Mouse (Mus musculus): Measurements from ENCODE around the gene Ptpn6. TPM values are rescaled to one million over a fixed set of nuclear protein-coding genes. Genes with fewer than 3 reads are reported as not detected.

Ptpn6 gene
- polyA plus RNA-seq, 1 experiment from 2014 or later: 13.6 TPM

- no peak overlapping the region for H3K9ac ChIP-seq (ENCODE audit: low read depth, low read length)
Observed at GRCm38 (mm10) chr6:124767536-124767919, 29.0 kb upstream of the Ptpn6 start.

GRCm38 (mm10) chr6:124765951-124766350 lies 27.4 kb upstream of the Ptpn6 start:
- ATAC-seq (replicated peaks; ENCODE audit: low FRiP score, low read depth): no peak

More at GRCm38 (mm10) chr6:124767536-124767919, 29.0 kb upstream of the Ptpn6 start:
- ATAC-seq (replicated peaks; ENCODE audit: low FRiP score, low read depth): no peak
- no peaks in the 10 kb centered on the region for H3K36me3 ChIP-seq (ENCODE audit: insufficient read depth, low read length)
- WGBS: 22% methylated on average over 4 of the region's 4 CpGs
- H3K27me3 ChIP-seq (ENCODE audit: insufficient read depth, low read length): no peaks in the 10 kb centered on the region
- H3K4me2 ChIP-seq (ENCODE audit: low read length): peak overlapping the region; percentile 91; the same call in 1 of the 2 replicates
- TF ChIP-seq CTCF (IDR thresholded peaks at IDR 0.05; ENCODE audit: low read depth): no peak
- no peak for DNase-seq (ENCODE audit: low spot score)
- peaks cover 24% of the 10 kb centered on the region for H3K4me1 ChIP-seq (replicated peaks; ENCODE audit: insufficient read depth, low read length)
- peak overlapping the region; percentile 47; the same call in 1 of the 2 replicates for H3K27ac ChIP-seq
- H3K4me3 ChIP-seq (replicated peaks; ENCODE audit: low read depth, low read length): 0 out of 2 replicates have a peak overlapping the region, but pooled peaks have one; percentile 56
- no peaks in the 10 kb centered on the region for H3K9me3 ChIP-seq (replicated peaks; ENCODE audit: low read length)

DNA sequence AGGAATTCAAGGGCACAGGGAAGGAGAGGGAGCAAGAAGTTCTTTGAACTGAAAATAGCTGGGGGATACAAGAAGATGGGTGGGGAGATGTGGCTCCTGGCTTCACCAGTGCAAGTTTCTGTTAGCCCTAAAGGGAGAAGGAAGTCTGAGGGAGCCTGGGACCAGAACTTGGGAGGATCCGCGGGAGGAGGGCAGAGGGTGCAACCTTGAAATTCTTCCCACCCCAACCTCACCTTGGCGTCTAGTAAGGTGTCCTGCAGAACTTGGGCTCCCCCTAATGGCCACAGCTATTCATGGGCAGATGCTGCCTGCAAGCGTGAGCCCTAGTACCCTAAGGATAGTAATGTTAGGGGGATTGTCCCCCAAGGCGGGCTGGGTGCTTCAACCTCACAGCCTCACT lies 20.7 kb upstream of the Ptpn6 start:
- peak overlapping the region; percentile 99 for H3K9ac ChIP-seq (ENCODE audit: low read depth, low read length)
- DNase-seq (ENCODE audit: low spot score) (peak; percentile 93), ATAC-seq (replicated peaks; ENCODE audit: low FRiP score, low read depth) (peak; percentile 34)
- H3K27me3 ChIP-seq (ENCODE audit: insufficient read depth, low read length): no peaks in the 10 kb centered on the region
- no peak overlapping the region for H3K4me3 ChIP-seq (replicated peaks; ENCODE audit: low read depth, low read length)
- H3K4me1 ChIP-seq (replicated peaks; ENCODE audit: insufficient read depth, low read length): peaks cover 21% of the 10 kb centered on the region
- H3K36me3 ChIP-seq (ENCODE audit: insufficient read depth, low read length): no peaks in the 10 kb centered on the region
- H3K27ac ChIP-seq: peak overlapping the region; percentile 98
- H3K4me2 ChIP-seq (ENCODE audit: low read length): peak overlapping the region; percentile 41; the same call in 1 of the 2 replicates
- H3K9me3 ChIP-seq (replicated peaks; ENCODE audit: low read length): no peaks in the 10 kb centered on the region
- TF ChIP-seq CTCF (IDR thresholded peaks at IDR 0.05; ENCODE audit: low read depth): peak; percentile 97
- WGBS: 4% methylated on average over 5 of the region's 5 CpGs

More at GRCm38 (mm10) chr6:124765951-124766350, 27.4 kb upstream of the Ptpn6 start:
- H3K4me3 ChIP-seq (replicated peaks; ENCODE audit: low read depth, low read length): no peak overlapping the region
- H3K9me3 ChIP-seq (replicated peaks; ENCODE audit: low read length): no peaks in the 10 kb centered on the region
- H3K27me3 ChIP-seq (ENCODE audit: insufficient read depth, low read length): no peaks in the 10 kb centered on the region
- no peak overlapping the region for H3K27ac ChIP-seq
- 90% methylated on average over 7 of the region's 7 CpGs for WGBS
- no peak overlapping the region for H3K9ac ChIP-seq (ENCODE audit: low read depth, low read length)
- no peaks in the 10 kb centered on the region for H3K36me3 ChIP-seq (ENCODE audit: insufficient read depth, low read length)
- H3K4me1 ChIP-seq (replicated peaks; ENCODE audit: insufficient read depth, low read length): peaks cover 24% of the 10 kb centered on the region
- DNase-seq (ENCODE audit: low spot score): no peak
- no peak for TF ChIP-seq CTCF (IDR thresholded peaks at IDR 0.05; ENCODE audit: low read depth)
- no peak overlapping the region for H3K4me2 ChIP-seq (ENCODE audit: low read length)

DNA sequence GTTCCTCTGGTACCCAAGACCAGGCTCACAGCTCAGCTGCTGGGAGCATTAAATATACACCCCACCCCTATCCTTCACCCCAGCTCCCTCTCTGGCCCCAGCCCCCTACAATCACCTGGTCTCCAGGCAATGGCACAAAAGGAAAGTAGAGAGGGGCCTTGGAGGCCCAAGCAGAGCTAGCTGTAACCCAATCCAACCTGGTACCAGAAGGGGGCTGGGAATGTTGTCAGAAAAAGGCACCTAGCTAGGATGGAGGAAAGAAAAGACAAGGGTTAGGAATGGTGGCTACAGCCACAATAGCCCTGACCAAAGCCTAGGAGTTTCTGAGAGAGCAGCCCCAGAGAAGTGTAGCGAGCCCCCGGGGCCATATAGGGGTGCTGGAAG lies 20.3 kb upstream of the Ptpn6 start:
- Histone ChIP-seq H3K4me2 (ENCODE audit: low read length) (peak overlapping the region; percentile 41; the same call in 1 of the 2 replicates), H3K9me3 (replicated peaks; ENCODE audit: low read length) (no peaks in the 10 kb centered on the region), H3K4me1 (replicated peaks; ENCODE audit: insufficient read depth, low read length) (peaks cover 25% of the 10 kb centered on the region), H3K27me3 (ENCODE audit: insufficient read depth, low read length) (no peaks in the 10 kb centered on the region), H3K9ac (ENCODE audit: low read depth, low read length) (peak overlapping the region; percentile 99), H3K36me3 (ENCODE audit: insufficient read depth, low read length) (0 out of 2 replicates have a peak, but pooled peaks cover under 1% of the 10 kb centered on the region), H3K4me3 (replicated peaks; ENCODE audit: low read depth, low read length) (no peak overlapping the region), H3K27ac (peak overlapping the region; percentile 98)
- WGBS: 34% methylated on average over 2 of the region's 2 CpGs
- no peak for ATAC-seq (replicated peaks; ENCODE audit: low FRiP score, low read depth)
- no peak for DNase-seq (ENCODE audit: low spot score)
- TF ChIP-seq CTCF (IDR thresholded peaks at IDR 0.05; ENCODE audit: low read depth): no peak

DNA sequence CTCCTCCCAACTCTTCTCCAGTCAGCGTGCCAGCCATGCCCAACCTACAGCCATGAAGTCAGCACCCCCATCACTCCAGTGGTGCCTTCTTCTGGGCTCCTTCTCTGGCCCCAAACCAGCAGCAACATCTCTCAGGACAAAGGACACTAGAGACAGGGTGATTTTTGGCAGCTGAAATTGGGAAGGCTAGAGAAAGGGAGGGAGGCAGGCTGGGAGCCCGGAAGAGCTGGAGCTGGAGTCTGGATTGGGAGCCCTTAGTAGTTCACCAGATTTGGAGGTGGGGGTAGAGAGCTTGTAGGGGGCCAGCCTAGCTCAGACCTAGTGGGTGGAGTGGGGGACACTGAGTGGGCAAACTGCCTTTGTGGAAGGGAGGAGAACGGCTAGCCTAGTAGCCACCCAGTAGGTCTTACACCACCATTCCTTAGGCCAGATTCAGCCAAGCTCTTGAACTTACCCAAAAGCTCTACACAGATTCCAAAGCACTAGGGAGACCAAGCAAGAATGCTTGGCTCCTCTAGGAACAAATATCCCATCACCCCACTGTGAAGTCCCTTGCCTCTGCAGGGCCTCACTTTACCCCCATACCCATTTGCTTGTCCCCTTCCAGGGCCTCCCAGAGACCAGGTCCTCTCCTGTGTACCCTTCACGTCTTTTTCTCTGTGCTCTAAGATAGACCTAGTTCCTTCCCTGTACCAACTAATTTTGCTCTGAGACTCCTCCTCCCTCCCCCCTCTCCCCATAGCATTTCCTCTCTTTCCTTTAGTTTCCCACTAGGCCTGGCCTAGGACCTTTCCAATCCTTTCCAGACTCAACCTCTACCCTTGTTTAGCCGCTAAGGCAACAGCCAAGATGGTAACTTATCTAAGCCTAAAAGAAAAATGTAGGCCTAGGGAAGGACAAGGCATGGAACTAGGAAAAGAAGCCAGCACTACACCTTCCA lies 19.7 kb upstream of the Ptpn6 start:
- TF ChIP-seq CTCF (IDR thresholded peaks at IDR 0.05; ENCODE audit: low read depth): no peak
- Histone ChIP-seq H3K36me3 (ENCODE audit: insufficient read depth, low read length) (0 out of 2 replicates have a peak, but pooled peaks cover 2% of the 10 kb centered on the region), H3K9me3 (replicated peaks; ENCODE audit: low read length) (no peaks in the 10 kb centered on the region), H3K27ac (peak overlapping the region; percentile 98), H3K4me1 (replicated peaks; ENCODE audit: insufficient read depth, low read length) (peaks cover 27% of the 10 kb centered on the region), H3K4me3 (replicated peaks; ENCODE audit: low read depth, low read length) (peak overlapping the region; percentile 86), H3K4me2 (ENCODE audit: low read length) (peak overlapping the region; percentile 75), H3K27me3 (ENCODE audit: insufficient read depth, low read length) (no peaks in the 10 kb centered on the region), H3K9ac (ENCODE audit: low read depth, low read length) (peak overlapping the region; percentile 99; the same call in 1 of the 2 replicates)
- ATAC-seq (replicated peaks; ENCODE audit: low FRiP score, low read depth): no peak
- 32% methylated on average over 5 of the region's 5 CpGs for WGBS
- DNase-seq (ENCODE audit: low spot score): peak; percentile 92

- no peak for DNase-seq (ENCODE audit: low spot score)
- peak overlapping the region; percentile 98 for H3K27ac ChIP-seq
- WGBS: 11% methylated on average over 5 of the region's 5 CpGs
- H3K4me1 ChIP-seq (replicated peaks; ENCODE audit: insufficient read depth, low read length): peaks cover 27% of the 10 kb centered on the region
- H3K36me3 ChIP-seq (ENCODE audit: insufficient read depth, low read length): 0 out of 2 replicates have a peak, but pooled peaks cover 2% of the 10 kb centered on the region
- H3K27me3 ChIP-seq (ENCODE audit: insufficient read depth, low read length): no peaks in the 10 kb centered on the region
- H3K9me3 ChIP-seq (replicated peaks; ENCODE audit: low read length): no peaks in the 10 kb centered on the region
- H3K4me3 ChIP-seq (replicated peaks; ENCODE audit: low read depth, low read length): peak overlapping the region; percentile 86
- H3K4me2 ChIP-seq (ENCODE audit: low read length): peak overlapping the region; percentile 75
- ATAC-seq (replicated peaks; ENCODE audit: low FRiP score, low read depth): no peak
- H3K9ac ChIP-seq (ENCODE audit: low read depth, low read length): peak overlapping the region; percentile 99
- no peak for TF ChIP-seq CTCF (IDR thresholded peaks at IDR 0.05; ENCODE audit: low read depth)
Observed at GRCm38 (mm10) chr6:124757351-124757880, 18.9 kb upstream of the Ptpn6 start.
